Mouse (Mus musculus) kidney, adult 2 months (tissue): ENCODE results near the gene Smox.

Experiments used
- CTCF ChIP-seq: fragments of 200-500 bp; conservative IDR thresholded peaks from 2 replicates; pipeline ENCODE4 v1.5.1; 2011; ENCODE audit warnings: low read depth, mild to moderate bottlenecking, control low read depth, low read length, moderate library complexity, mixed read lengths; ENCODE audit not compliant: insufficient read depth, insufficient read length
- POLR2A ChIP-seq: fragments of 200-500 bp; IDR thresholded peaks from one replicate; pipeline ENCODE4 v1.6.1; 2011; ENCODE audit warnings: low read depth, low read length, control low read depth

DNA sequence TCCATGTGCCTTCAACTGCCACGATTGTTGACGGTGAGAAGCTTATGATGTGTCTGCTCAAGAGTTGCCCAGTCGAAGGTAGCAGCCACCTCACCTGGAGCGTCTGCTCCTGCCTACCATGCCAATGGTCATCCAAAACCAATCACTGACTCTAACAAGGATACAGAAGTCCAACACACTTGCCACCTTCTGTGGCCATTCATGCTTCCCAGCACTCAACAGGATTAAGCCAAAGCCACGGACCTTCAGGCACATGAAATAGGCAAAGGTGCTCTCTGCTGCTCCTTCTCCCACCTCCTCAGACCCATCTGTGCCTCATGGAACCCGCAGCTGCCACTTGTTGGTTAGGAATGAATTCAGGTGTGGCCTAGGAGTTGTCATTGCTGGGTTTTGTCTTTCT, 17.5 kb upstream of the Smox start:
- TF ChIP-seq CTCF = no peak
- TF ChIP-seq POLR2A = no peak
